ENCODE assay signal across 8 mouse cellular contexts in the genomic region with DNA sequence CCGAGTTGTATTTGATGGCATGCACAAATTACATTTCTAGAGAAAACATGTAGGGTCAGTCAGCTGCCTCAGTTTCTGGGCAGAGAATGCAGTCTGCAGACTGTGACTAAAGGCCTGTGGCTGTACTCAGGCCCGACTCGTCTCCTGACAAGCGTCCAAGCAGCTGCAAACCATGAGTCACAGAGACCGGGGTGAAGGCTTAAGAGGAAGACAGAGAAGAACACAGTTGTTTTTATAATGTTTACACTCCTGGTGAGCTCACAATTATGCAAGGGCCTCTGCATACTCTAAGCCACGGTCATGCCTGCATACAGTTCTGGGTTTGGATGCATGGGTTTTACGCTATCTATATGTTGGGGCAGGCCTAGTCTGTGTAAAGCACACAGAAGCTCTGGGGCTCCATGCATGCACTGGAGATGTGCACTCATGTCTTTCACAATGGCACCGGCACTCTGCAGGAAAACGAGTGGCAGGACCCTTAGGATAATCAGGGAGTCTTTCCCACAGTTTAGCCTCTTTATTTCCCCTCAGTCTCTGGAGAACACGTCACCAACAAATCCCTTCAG. TPM values are rescaled to one million over a fixed set of nuclear protein-coding genes. Genes with fewer than 3 reads are reported as not detected.
DNase-seq lines count a peak whose midpoint lies in the region; ATAC-seq and TF ChIP-seq lines count a peak whose summit lies in the region.

No protein-coding gene starts in this region.

- peak overlapping the region; percentile 52 for H3K27ac ChIP-seq in small intestine, adult 2 months (ENCODE audit: insufficient read depth, low read depth, low read length)

- no peaks in the 10 kb centered on the region for H3K27me3 ChIP-seq in small intestine, adult 2 months (ENCODE audit: control insufficient read depth, insufficient read depth, low read length)

- WGBS in small intestine, adult 2 months = 60% methylated on average over 10 of the region's 10 CpGs

- DNase-seq in 416B (ENCODE audit: low read depth) = peak; percentile 44
- DNase-seq in adrenal gland, postnatal 25 days = peak; percentile 68
- peak; percentile 54 to 75 for DNase-seq in gastrocnemius, postnatal 36 days
- peak; percentile 48 for DNase-seq in kidney, postnatal 14 days
- no peak for DNase-seq in spleen, postnatal 10 days (ENCODE audit: low spot score in 2 of 2)
- no peak for DNase-seq in thymus, postnatal 14 days

- H3K36me3 ChIP-seq in small intestine, adult 2 months (ENCODE audit: control insufficient read depth, insufficient read depth, low read length) = peaks cover 9% of the 10 kb centered on the region; the same call in 1 of the 2 replicates

- TF ChIP-seq POLR2A in small intestine, adult 2 months (IDR thresholded peaks at IDR 0.05; ENCODE audit: low read depth, low read length) = no peak

- no peaks in the 10 kb centered on the region for H3K4me1 ChIP-seq in small intestine, adult 2 months (ENCODE audit: control insufficient read depth, insufficient read depth, insufficient read length, low read length)

- no peak for ATAC-seq in cerebellum, adult (ENCODE audit: insufficient number of reproducible peaks, low FRiP score, low TSS enrichment)

- no peak for TF ChIP-seq CTCF in small intestine, adult 2 months (IDR thresholded peaks at IDR 0.05; ENCODE audit: extremely low read depth, insufficient read length, insufficient replicate concordance, low read depth, low read length)

- no peak overlapping the region for H3K4me3 ChIP-seq in small intestine, adult 2 months (ENCODE audit: low read depth, low read length)

- intact Hi-C loops in gastrocnemius, postnatal 36 days (cut with DNase I) = no loop called here

RNA-seq across cellular contexts. Expression of gene Ptgfrn, which starts 39.8 kb away (rescaled TPM):
- 43.5 and 45.2 TPM in 2 replicates for total RNA-seq in adrenal gland, postnatal 25 days (2021)
- 10 to 100 TPM; 11.7 to 14.0 TPM for total RNA-seq in gastrocnemius, postnatal 36 days (2021)
- polyA plus RNA-seq in small intestine, adult 2 months (2012; rRNA removed) = 15.9 and 26.2 TPM in 2 replicates

RNA-seq across cellular contexts. Expression of gene Cd101, which starts 41.0 kb away (rescaled TPM):
- 0.18 TPM in 1 of 2 replicates, not detected in the other for total RNA-seq in adrenal gland, postnatal 25 days (2021)
- under 1 TPM in 1 of 2 experiments, not detected in 1; 0.15 TPM for total RNA-seq in gastrocnemius, postnatal 36 days (2021)
- polyA plus RNA-seq in small intestine, adult 2 months (2012; rRNA removed) = 1.2 and 1.8 TPM in 2 replicates

Comparison
In these comparisons a context has a peak if more than half of its experiments do, and no peak if none do; other contexts are left out.
1. DNase-seq: peak in 416B (single experiment), adrenal gland, postnatal 25 days (single experiment), gastrocnemius, postnatal 36 days (2 of 2) and kidney, postnatal 14 days (single experiment); none in spleen, postnatal 10 days (0 of 2) and thymus, postnatal 14 days (single experiment).